Mouse (Mus musculus): Measurements from ENCODE around the gene Nrarp.

Gene Nrarp

GRCm38 (mm10) chr2:25180478-25180903 lies at the start of gene Nrarp:
Nrarp (plus strand) TSS chr2:25180758.
- in situ Hi-C loops (cut with MboI, MseI), result no loop called here

- in situ Hi-C loops (cut with MboI, MseI), result no loop called here
These were observed 49.0 kb upstream of the Nrarp start for GRCm38 (mm10) chr2:25131601-25132000.

- in situ Hi-C loops (cut with MboI, MseI), result no loop called here
These were observed 42.7 kb upstream of the Nrarp start for GRCm38 (mm10) chr2:25137832-25138231.

GRCm38 (mm10) chr2:25141185-25141584 lies 39.4 kb upstream of the Nrarp start:
- in situ Hi-C loops (cut with MboI, MseI), result no loop called here

GRCm38 (mm10) chr2:25141921-25142320 lies 38.6 kb upstream of the Nrarp start:
- in situ Hi-C loops (cut with MboI, MseI), result no loop called here

- in situ Hi-C loops (cut with MboI, MseI), result loop anchor here in 1 of 2 experiments (5.0 kb wide), 1 partner anchor 58 kb away; no protein-coding TSS in a partner anchor
These were observed 35.2 kb upstream of the Nrarp start for GRCm38 (mm10) chr2:25145346-25145745.

- in situ Hi-C loops (cut with MboI, MseI), result loop anchor here in 1 of 2 experiments (5.0 kb wide), 1 partner anchor 60 kb away; no protein-coding TSS in a partner anchor
These were observed 33.2 kb upstream of the Nrarp start for GRCm38 (mm10) chr2:25147398-25147797.

- in situ Hi-C loops (cut with MboI, MseI), result loop anchor here in 1 of 2 experiments (5.0 kb wide), 1 partner anchor 61 kb away; no protein-coding TSS in a partner anchor
These were observed 32.7 kb upstream of the Nrarp start for GRCm38 (mm10) chr2:25147892-25148291.

- in situ Hi-C loops (cut with MboI, MseI), result loop anchor here (5.0 to 10.0 kb wide), 2 partner anchors 62 to 1395 kb away; no protein-coding TSS in a partner anchor
These were observed 30.9 kb upstream of the Nrarp start for GRCm38 (mm10) chr2:25149643-25150042.

- in situ Hi-C loops (cut with MboI, MseI), result loop anchor here in 1 of 2 experiments (10.0 kb wide), 1 partner anchor 1397 kb away; no protein-coding TSS in a partner anchor
These were observed 29.1 kb upstream of the Nrarp start for GRCm38 (mm10) chr2:25151280-25151956.

GRCm38 (mm10) chr2:25156177-25156576 lies 24.4 kb upstream of the Nrarp start:
- in situ Hi-C loops (cut with MboI, MseI), result loop anchor here in 1 of 2 experiments (10.0 kb wide), 1 partner anchor 1401 kb away; no protein-coding TSS in a partner anchor

- in situ Hi-C loops (cut with MboI, MseI), result loop anchor here in 1 of 2 experiments (10.0 kb wide), 1 partner anchor 1402 kb away; no protein-coding TSS in a partner anchor
These were observed 23.6 kb upstream of the Nrarp start for GRCm38 (mm10) chr2:25156990-25157389.

- in situ Hi-C loops (cut with MboI, MseI), result loop anchor here in 1 of 2 experiments (10.0 kb wide), 1 partner anchor 1403 kb away; no protein-coding TSS in a partner anchor
These were observed 22.9 kb upstream of the Nrarp start for GRCm38 (mm10) chr2:25157655-25158054.

- in situ Hi-C loops (cut with MboI, MseI), result no loop called here
These were observed 13.1 kb upstream of the Nrarp start for GRCm38 (mm10) chr2:25167481-25167880.

- in situ Hi-C loops (cut with MboI, MseI), result no loop called here
These were observed 12.5 kb upstream of the Nrarp start for GRCm38 (mm10) chr2:25167919-25168664.

GRCm38 (mm10) chr2:25168665-25168978 lies 11.9 kb upstream of the Nrarp start:
- in situ Hi-C loops (cut with MboI, MseI), result no loop called here

GRCm38 (mm10) chr2:25169778-25170177 lies 10.8 kb upstream of the Nrarp start:
- in situ Hi-C loops (cut with MboI, MseI), result no loop called here

- in situ Hi-C loops (cut with MboI, MseI), result no loop called here
These were observed 10.0 kb upstream of the Nrarp start for GRCm38 (mm10) chr2:25170326-25171100.

- in situ Hi-C loops (cut with MboI, MseI), result no loop called here
These were observed 9.3 kb upstream of the Nrarp start for GRCm38 (mm10) chr2:25171101-25171768.

- in situ Hi-C loops (cut with MboI, MseI), result no loop called here
These were observed 8.8 kb upstream of the Nrarp start for GRCm38 (mm10) chr2:25171769-25172153.

- in situ Hi-C loops (cut with MboI, MseI), result no loop called here
These were observed 7.9 kb upstream of the Nrarp start for GRCm38 (mm10) chr2:25172629-25173028.
